Mouse (Mus musculus) CH12.LX (cell line): Measurements from ENCODE around the gene Kif11. TPM values are rescaled to one million over a fixed set of nuclear protein-coding genes. Genes with fewer than 3 reads are reported as not detected.
A peak's percentile ranks its signal among the peaks of the same experiment; 100 is the strongest.

Source experiments
- DNase-seq: peaks from one replicate; pipeline ENCODE4 v3.0.0-alpha.2; 2013; ENCODE audit errors: extremely low read depth
- H3K27ac ChIP-seq: 2 replicates; pipeline ENCODE4 v1.5.1; 2012; ENCODE audit warnings: low read depth, mild to moderate bottlenecking, control low read depth, moderate library complexity; ENCODE audit not compliant: insufficient read depth
- H3K27me3 ChIP-seq: replicated peaks from 2 replicates; pipeline ENCODE3; 2012; ENCODE audit warnings: inconsistent platforms
- H3K36me3 ChIP-seq, 2 experiments: replicated peaks in 1 of 2; 2 replicates each; pipeline versions ENCODE3 to v1.6.1; 2012; ENCODE audit warnings: inconsistent platforms in 1 of 2, low read length in 1 of 2, mild to moderate bottlenecking in 1 of 2, mixed read lengths in 1 of 2, moderate library complexity in 1 of 2; ENCODE audit not compliant: control insufficient read depth in 1 of 2, insufficient read depth in 1 of 2
- H3K4me1 ChIP-seq, 2 experiments: 2 replicates each; pipeline ENCODE4 v1.6.1; 2012; ENCODE audit warnings: inconsistent platforms in 1 of 2, moderate library complexity in 1 of 2; ENCODE audit not compliant: insufficient read depth in 2 of 2, control insufficient read depth in 1 of 2
- H3K4me2 ChIP-seq: 2 replicates; pipeline ENCODE4 v1.6.1; 2012; ENCODE audit warnings: low read depth, mild to moderate bottlenecking, control low read depth; ENCODE audit not compliant: poor library complexity, insufficient read depth, severe bottlenecking
- H3K4me3 ChIP-seq, 3 experiments: fragments of 150-350 bp in 1 of 3; sonication (generic) in 1 of 3; replicated peaks in 1 of 3; 2 replicates each; pipeline versions ENCODE3 to v1.5.1; 2011 to 2012; ENCODE audit warnings: low read depth in 2 of 3, low read length in 2 of 3, mild to moderate bottlenecking in 2 of 3, moderate library complexity in 2 of 3, control low read depth in 1 of 3, improper control_type of control experiment in 1 of 3, inconsistent platforms in 1 of 3, mixed read lengths in 1 of 3; ENCODE audit not compliant: poor library complexity in 1 of 3
- H3K79me2 ChIP-seq: replicated peaks from 2 replicates; pipeline ENCODE4 v1.6.1; 2012; ENCODE audit warnings: mild to moderate bottlenecking, moderate library complexity; ENCODE audit not compliant: control insufficient read depth, poor library complexity, insufficient read depth, severe bottlenecking; ENCODE audit errors: extremely low read depth
- H3K9ac ChIP-seq: 2 replicates; pipeline ENCODE4 v1.6.1; 2012; ENCODE audit warnings: low read depth, mild to moderate bottlenecking, control low read depth, moderate library complexity; ENCODE audit not compliant: insufficient read depth
- H3K9me3 ChIP-seq: replicated peaks from 2 replicates; pipeline ENCODE3; 2012; ENCODE audit warnings: low read length, inconsistent platforms, mixed read lengths
- CHD2 ChIP-seq: IDR thresholded peaks from 2 replicates; pipeline ENCODE4 v1.6.1; 2011; ENCODE audit warnings: low read length, improper control_type of control experiment
- E2F4 ChIP-seq: IDR thresholded peaks from 2 replicates; pipeline ENCODE4 v1.6.1; 2011; ENCODE audit warnings: low read depth, low read length, improper control_type of control experiment; ENCODE audit not compliant: insufficient replicate concordance
- ETS1 ChIP-seq: conservative IDR thresholded peaks from 2 replicates; pipeline ENCODE4 v1.6.1; 2012; ENCODE audit warnings: low read depth, mild to moderate bottlenecking, inconsistent platforms, low read length, improper control_type of control experiment, moderate library complexity
- GABPA ChIP-seq: IDR thresholded peaks from 2 replicates; pipeline ENCODE4 v1.6.1; 2012; ENCODE audit warnings: low read depth, low read length, improper control_type of control experiment, inconsistent platforms; ENCODE audit not compliant: insufficient replicate concordance
- KAT2A ChIP-seq: IDR thresholded peaks from 2 replicates; pipeline ENCODE4 v1.6.1; 2012; ENCODE audit warnings: low read length, improper control_type of control experiment, inconsistent platforms; ENCODE audit not compliant: insufficient replicate concordance
- MAFK ChIP-seq: IDR thresholded peaks from 2 replicates; pipeline ENCODE4 v1.6.1; 2011; ENCODE audit warnings: low read length, improper control_type of control experiment; ENCODE audit not compliant: insufficient replicate concordance
- MAZ ChIP-seq: IDR thresholded peaks from 2 replicates; pipeline ENCODE4 v1.6.1; 2012; ENCODE audit warnings: low read depth, mild to moderate bottlenecking, inconsistent platforms, low read length, improper control_type of control experiment, moderate library complexity
- MEF2A ChIP-seq: IDR thresholded peaks from 2 replicates; pipeline ENCODE4 v1.6.1; 2014; ENCODE audit warnings: low read depth, mild to moderate bottlenecking, inconsistent platforms, low read length, improper control_type of control experiment, borderline replicate concordance
- MXI1 ChIP-seq: IDR thresholded peaks from 2 replicates; pipeline ENCODE4 v1.6.1; 2011; ENCODE audit warnings: mild to moderate bottlenecking, low read depth, low read length, improper control_type of control experiment
- MYC ChIP-seq: IDR thresholded peaks from 2 replicates; pipeline ENCODE4 v1.6.1; 2011; ENCODE audit warnings: low read depth, mild to moderate bottlenecking, improper control_type of control experiment, low read length
- POLR2A ChIP-seq: IDR thresholded peaks from 2 replicates; pipeline ENCODE4 v1.6.1; 2011; ENCODE audit warnings: low read depth, mild to moderate bottlenecking, improper control_type of control experiment, low read length
- RCOR1 ChIP-seq: conservative IDR thresholded peaks from 2 replicates; pipeline ENCODE4 v1.6.1; 2012; ENCODE audit warnings: low read depth, mild to moderate bottlenecking, inconsistent platforms, low read length, improper control_type of control experiment
- SIN3A ChIP-seq: IDR thresholded peaks from 2 replicates; pipeline ENCODE4 v1.6.1; 2012; ENCODE audit warnings: low read length, improper control_type of control experiment, inconsistent platforms
- SMC3 ChIP-seq: IDR thresholded peaks from 2 replicates; pipeline ENCODE4 v1.6.1; 2011; ENCODE audit warnings: low read depth, low read length, improper control_type of control experiment
- UBTF ChIP-seq: IDR thresholded peaks from 2 replicates; pipeline ENCODE4 v1.6.1; 2012; ENCODE audit warnings: low read depth, mild to moderate bottlenecking, inconsistent platforms, low read length, improper control_type of control experiment, moderate library complexity
- USF1 ChIP-seq: IDR thresholded peaks from 2 replicates; pipeline ENCODE4 v1.6.1; 2014; ENCODE audit warnings: low read depth, mild to moderate bottlenecking, inconsistent platforms, low read length, improper control_type of control experiment
- dilution Hi-C: fragments of 300-500 bp; cut with MboI; formaldehyde crosslinking; loops from 2 replicates; pipeline ENCODE4 v1.14.3; 2020; ENCODE audit warnings: low sequenced_read_pairs; ENCODE audit not compliant: extremely low pct_unique_long_range_greater_than_20kb, extremely low pct_ligation_motif_present
- in situ Hi-C: fragments of 300-500 bp; cut with MboI; formaldehyde crosslinking; loops from 3 replicates; pipeline ENCODE4 v1.14.3; 2019; ENCODE audit warnings: low sequenced_read_pairs, low pct_ligation_motif_present, low pct_unique_long_range_greater_than_20kb, mixed read lengths
- polyA plus RNA-seq: library from polyadenylated mRNA; unstranded; fragments of >175 nt; gene quantifications from 2 replicates; pipeline ENCODE4 v1.2.1, GENCODE M21; 2012; ENCODE audit warnings: low read depth; ENCODE audit not compliant: insufficient read length
- total RNA-seq, 2 experiments: library from RNA; depleted of rRNA; stranded (reverse); fragments of 300-350 nt in 1 of 2; fragments of >200 nt in 1 of 2; gene quantifications; 2 replicates each; pipeline ENCODE4 v1.2.3; 2012 to 2014

Gene Kif11
- total and polyA plus RNA-seq, 3 experiments = 61.7 to 144 (median 67.8) TPM

- dilution Hi-C loops = no loop called here
- Histone ChIP-seq H3K9ac (no peak overlapping the region), H3K27me3 (no peaks in the 10 kb centered on the region), H3K4me3 (no peak overlapping the region), H3K4me1 (peaks cover 0 to 13% of the 10 kb centered on the region in 2 experiments; a peak in 1 of 4 replicates), H3K79me2 (no peaks in the 10 kb centered on the region), H3K36me3 (peaks cover 9 to 34% of the 10 kb centered on the region in 2 experiments), H3K4me2 (no peak overlapping the region), H3K27ac (no peak overlapping the region), H3K9me3 (no peaks in the 10 kb centered on the region)
- DNase-seq = no peak
- 0 out of 2 replicates have a peak, but pooled peaks have one; percentile 7 for TF ChIP-seq ETS1
- TF ChIP-seq RCOR1 = no peak
- no peak for TF ChIP-seq KAT2A
- in situ Hi-C loops = no loop called here
Observed at GRCm38 (mm10) chr19:37442524-37443286, 66.5 kb downstream of the Kif11 start.

GRCm38 (mm10) chr19:37443631-37444140 lies 67.5 kb downstream of the Kif11 start:
- Histone ChIP-seq H3K4me1 (peaks cover 2 to 13% of the 10 kb centered on the region in 2 experiments; a peak in 3 of 4 replicates), H3K4me2 (no peak overlapping the region), H3K4me3 (no peak overlapping the region), H3K27me3 (no peaks in the 10 kb centered on the region), H3K79me2 (no peaks in the 10 kb centered on the region), H3K27ac (no peak overlapping the region), H3K9ac (no peak overlapping the region), H3K9me3 (no peaks in the 10 kb centered on the region), H3K36me3 (peaks cover 9 to 30% of the 10 kb centered on the region in 2 experiments)
- no peak for TF ChIP-seq MXI1
- TF ChIP-seq CHD2 = no peak
- no peak for TF ChIP-seq SMC3
- TF ChIP-seq E2F4 = no peak
- no peak for TF ChIP-seq UBTF
- TF ChIP-seq POLR2A = no peak
- no peak for TF ChIP-seq KAT2A
- no peak for TF ChIP-seq USF1
- TF ChIP-seq MYC = no peak
- TF ChIP-seq MAZ = no peak
- no peak for TF ChIP-seq MEF2A
- no peak for TF ChIP-seq MAFK
- TF ChIP-seq SIN3A = no peak
- no peak for TF ChIP-seq GABPA
- in situ Hi-C loops = no loop called here
- no peak for DNase-seq
- dilution Hi-C loops = no loop called here
